Mouse (Mus musculus) bone marrow, adult 2 months (tissue): Measurements from ENCODE around the gene Srrm1. TPM values are rescaled to one million over a fixed set of nuclear protein-coding genes. Genes with fewer than 3 reads are reported as not detected.
"Not testable (repeated sequence)": the region's sequence is repeated elsewhere in the genome, so short reads cannot be mapped to it uniquely, and the experiment has no call there.

Source experiments
- H3K27ac ChIP-seq: fragments of 200-500 bp; 2 replicates; pipeline ENCODE4 v1.5.1; 2012; ENCODE audit warnings: low read depth, mild to moderate bottlenecking, control low read depth, inconsistent platforms, low read length; ENCODE audit not compliant: control insufficient read depth, poor library complexity, insufficient read depth
- H3K4me1 ChIP-seq: fragments of 200-500 bp; 2 replicates; pipeline ENCODE4 v1.6.1; 2011; ENCODE audit warnings: low read length; ENCODE audit not compliant: control insufficient read depth, insufficient read depth
- H3K4me3 ChIP-seq: fragments of 200-500 bp; replicated peaks from 2 replicates; pipeline ENCODE3; 2011; ENCODE audit warnings: mild to moderate bottlenecking, low read depth, low read length, control low read depth; ENCODE audit not compliant: control insufficient read depth
- CTCF ChIP-seq: fragments of 200-500 bp; IDR thresholded peaks from 2 replicates; pipeline ENCODE4 v1.5.1; 2011; ENCODE audit warnings: low read length, control low read depth; ENCODE audit not compliant: control insufficient read depth, insufficient read depth
- POLR2A ChIP-seq: fragments of 200-500 bp; IDR thresholded peaks from 2 replicates; pipeline ENCODE4 v1.6.1; 2011; ENCODE audit warnings: low read depth, mild to moderate bottlenecking, control low read depth, low read length, borderline replicate concordance; ENCODE audit not compliant: control insufficient read depth
- WGBS: fragments of 180-500 bp; shearing (Covaris S2); methylation state at CpG from one replicate; pipeline ENCODE4 v1.1.7; 2018; 5-methylcytosine and 5-hydroxymethylcytosine counted together
- polyA plus RNA-seq: library from polyadenylated mRNA; stranded (reverse); fragments of >200 nt; gene quantifications from 2 replicates; pipeline ENCODE4 v1.2.4, GENCODE M21; 2011; ENCODE audit warnings: low replicate concordance; ENCODE audit not compliant: missing spikeins, insufficient read depth, insufficient read length

Srrm1 gene
- polyA plus RNA-seq, 1 experiment: 141 TPM

DNA sequence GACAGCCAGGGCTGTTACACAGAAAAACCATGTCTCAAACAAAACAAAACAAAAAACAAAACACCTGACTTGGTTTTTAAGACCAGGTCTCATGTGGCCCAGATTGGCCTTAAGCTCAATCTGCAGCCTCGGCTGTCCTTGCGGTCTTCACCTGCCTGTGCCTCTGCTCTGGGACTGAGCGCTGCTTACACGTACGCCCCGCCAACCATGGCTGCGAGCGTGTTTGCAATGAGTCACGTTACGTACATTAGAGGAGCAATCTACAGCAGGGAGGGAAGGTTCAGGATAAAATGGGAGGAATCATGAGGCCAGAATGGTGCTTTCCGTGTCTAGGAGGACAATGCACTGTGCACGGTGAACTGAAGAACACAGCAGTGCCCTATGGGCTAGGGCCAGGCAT lies 8.6 kb upstream of the Srrm1 start:
- no peak overlapping the region for H3K4me3 ChIP-seq
- 88% methylated on average over 12 of the region's 12 CpGs for WGBS
- no peak overlapping the region for H3K27ac ChIP-seq
- H3K4me1 ChIP-seq: no peaks in the 10 kb centered on the region
- TF ChIP-seq POLR2A: no peak
- no peak for TF ChIP-seq CTCF

GRCm38 (mm10) chr4:135358736-135359135 lies 5.6 kb upstream of the Srrm1 start:
- under 1% methylated on average over 6 of the region's 6 CpGs for WGBS
- peak; percentile 47; the same call in 1 of the 2 replicates for TF ChIP-seq CTCF
- no peak for TF ChIP-seq POLR2A
- Histone ChIP-seq H3K4me3 (no peak overlapping the region), H3K27ac (no peak overlapping the region), H3K4me1 (peaks cover 2% of the 10 kb centered on the region; the same call in 1 of the 2 replicates)

DNA sequence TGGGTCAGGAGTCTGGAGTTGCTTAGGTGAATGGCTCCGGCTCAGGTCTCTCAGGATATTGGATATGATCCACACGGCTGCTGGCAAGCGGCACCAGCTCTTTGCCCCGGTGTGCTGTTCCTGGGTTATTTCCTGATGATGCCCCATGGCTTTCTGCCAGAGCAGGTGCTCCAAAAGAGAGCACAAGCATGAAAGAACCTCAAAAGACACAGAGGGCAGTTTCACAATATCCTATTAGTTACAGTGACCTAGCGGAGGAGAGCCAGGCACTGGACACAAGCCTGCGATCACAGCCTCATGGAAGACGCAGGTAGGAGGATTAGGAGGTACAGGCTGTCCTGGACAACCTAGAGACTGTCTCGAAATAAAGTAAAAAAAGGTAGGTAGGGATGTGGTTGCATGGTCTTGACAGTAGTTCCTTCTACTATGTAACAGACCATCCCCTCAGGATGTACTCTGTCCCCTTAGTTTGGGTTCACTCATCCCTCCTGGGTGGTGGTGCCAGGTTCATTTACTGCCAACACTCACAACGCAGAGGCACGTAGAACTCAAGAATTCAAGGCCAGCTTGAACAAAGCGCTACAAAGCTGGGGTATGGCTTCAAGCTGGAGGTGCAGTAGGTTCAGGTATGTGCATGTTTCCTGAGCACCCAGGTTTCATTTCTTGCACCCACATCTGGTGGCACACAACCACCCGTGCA lies 4.2 kb upstream of the Srrm1 start:
- TF ChIP-seq CTCF (no peak), POLR2A (no peak)
- no peak overlapping the region for H3K27ac ChIP-seq
- H3K4me1 ChIP-seq: peaks cover 2% of the 10 kb centered on the region; the same call in 1 of the 2 replicates
- 76% methylated on average over 12 of the region's 12 CpGs for WGBS
- no peak overlapping the region for H3K4me3 ChIP-seq

GRCm38 (mm10) chr4:135355886-135356550 lies 2.9 kb upstream of the Srrm1 start:
- WGBS: 81% methylated on average over 9 of the region's 9 CpGs
- Histone ChIP-seq H3K27ac (no peak overlapping the region), H3K4me1 (peaks cover 2% of the 10 kb centered on the region; the same call in 1 of the 2 replicates), H3K4me3 (no peak overlapping the region)
- TF ChIP-seq CTCF (no peak), POLR2A (no peak)

DNA sequence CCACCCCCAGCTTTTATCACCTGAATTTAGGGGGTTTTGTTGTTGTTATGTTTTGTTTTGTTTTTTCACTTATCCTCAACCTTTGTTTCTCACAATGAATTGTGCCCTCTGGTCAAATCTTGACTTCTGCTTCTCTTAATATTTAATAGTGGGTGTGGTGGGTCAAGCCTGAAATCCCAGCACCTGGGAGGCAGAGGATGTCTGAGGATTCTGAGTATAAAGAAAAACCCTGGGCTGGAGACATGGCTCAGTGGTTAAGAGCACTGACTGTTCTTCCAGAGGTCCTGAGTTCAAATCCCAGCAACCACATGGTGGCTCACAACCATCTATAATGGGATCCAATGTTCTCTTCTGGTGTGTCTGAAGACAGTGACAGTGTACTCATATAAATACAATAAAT lies 1.6 kb upstream of the Srrm1 start:
- not testable (repeated sequence) for H3K27ac ChIP-seq, H3K4me3 ChIP-seq, H3K4me1 ChIP-seq

DNA sequence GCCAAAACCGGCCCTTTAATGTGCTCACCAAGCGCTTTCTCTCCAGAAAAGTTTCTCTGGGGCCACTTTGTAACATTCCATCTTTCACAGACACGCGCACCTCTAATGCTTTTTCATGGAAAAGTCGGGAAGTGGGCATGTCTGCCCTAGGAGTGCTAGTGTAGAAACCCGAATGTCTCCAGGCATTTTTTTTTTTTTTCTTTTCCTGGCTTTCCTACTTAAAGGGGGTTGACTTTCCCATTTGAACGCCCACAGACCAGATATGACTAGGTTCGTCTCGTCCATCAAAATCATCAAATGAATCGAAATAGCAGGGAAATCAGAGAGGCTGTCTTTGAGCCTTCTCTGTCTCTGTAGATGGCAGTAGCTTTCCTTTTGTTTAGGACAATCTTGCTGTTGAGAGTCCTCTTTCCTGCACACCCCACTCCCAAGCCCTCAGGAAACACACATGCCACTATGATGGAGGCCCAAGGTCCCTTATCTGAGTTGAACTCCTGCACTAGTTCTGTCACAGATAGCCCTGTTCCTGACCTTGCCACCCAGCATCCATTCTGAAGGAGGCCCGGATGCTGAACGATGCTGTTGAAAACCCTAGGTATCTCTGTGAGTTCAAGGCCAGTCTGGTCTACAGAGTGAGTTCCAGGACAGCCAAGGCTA lies 801 bp upstream of the Srrm1 start:
- no peak for TF ChIP-seq POLR2A
- peaks cover 2% of the 10 kb centered on the region; the same call in 1 of the 2 replicates for H3K4me1 ChIP-seq
- H3K4me3 ChIP-seq: peak overlapping the region; percentile 86
- WGBS: 6% methylated on average over 12 of the region's 12 CpGs
- peak overlapping the region; percentile 93 for H3K27ac ChIP-seq

DNA sequence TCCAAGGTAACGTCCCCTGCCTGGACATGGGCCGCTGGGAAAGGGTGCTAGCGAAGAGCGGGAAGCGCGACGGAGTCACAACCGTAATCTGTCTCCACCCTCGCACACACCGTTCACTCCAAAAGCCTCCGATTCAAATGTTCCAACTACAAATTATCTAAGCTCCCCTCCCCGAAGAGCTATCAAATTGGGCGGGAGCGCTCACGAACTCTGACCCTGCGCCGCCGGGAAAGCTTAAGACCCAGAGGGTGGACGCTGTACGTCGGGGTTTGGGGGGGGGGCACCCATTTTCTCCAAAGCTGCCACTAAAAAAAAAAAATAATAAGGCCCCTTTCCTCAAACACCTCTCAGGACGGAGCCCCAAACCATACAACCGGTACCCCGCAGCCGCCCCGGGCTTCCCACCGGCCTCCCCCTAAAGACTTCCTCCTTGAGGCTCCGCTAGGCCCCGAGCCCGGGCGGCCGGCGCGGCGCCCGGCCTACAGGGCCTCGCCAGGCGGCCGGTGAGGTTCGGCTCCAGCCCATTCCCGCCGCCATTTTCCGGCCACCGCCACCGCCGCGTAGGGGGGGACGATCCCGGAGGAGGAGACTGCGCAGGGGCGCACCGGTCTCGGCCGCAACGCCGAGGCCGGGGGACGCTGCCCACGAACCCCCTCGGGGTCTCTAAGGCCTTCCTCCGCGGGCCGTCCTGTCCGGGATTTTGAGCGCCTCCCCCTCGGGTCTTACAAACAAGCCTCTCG lies 625 bp downstream of the Srrm1 start:
- TF ChIP-seq POLR2A (no peak), CTCF (no peak)
- WGBS: under 1% methylated on average over 67 of the region's 67 CpGs
- peaks cover 2% of the 10 kb centered on the region; the same call in 1 of the 2 replicates for H3K4me1 ChIP-seq
- H3K27ac ChIP-seq: peak overlapping the region; percentile 93
- peak overlapping the region; percentile 72 for H3K4me3 ChIP-seq

DNA sequence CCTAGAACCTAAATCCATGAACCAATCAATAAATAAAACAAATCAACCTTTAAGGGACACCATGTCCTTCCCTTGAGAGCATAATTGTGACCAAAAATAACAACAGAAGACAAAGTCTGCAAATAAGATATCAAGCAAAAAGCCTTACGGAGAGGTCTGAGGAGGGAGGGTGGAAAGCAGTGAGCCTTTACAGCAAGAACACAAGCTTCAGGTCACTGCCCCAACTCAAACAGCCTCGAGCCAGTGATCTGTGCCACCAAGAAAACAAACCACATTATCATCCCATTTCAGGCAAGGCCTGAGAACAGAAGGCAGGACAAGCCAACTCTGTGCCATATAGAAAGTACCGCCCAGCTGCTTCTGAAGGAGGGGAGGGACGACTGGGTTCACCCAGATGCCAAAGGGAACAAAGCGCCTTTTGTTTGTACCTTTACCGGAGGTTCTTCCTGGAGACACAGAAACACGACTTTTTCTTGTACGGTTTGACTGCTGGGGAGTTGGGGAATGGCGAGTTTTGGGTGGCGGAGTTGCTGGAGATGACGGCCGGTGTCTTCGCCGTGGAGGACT lies 15.7 kb downstream of the Srrm1 start:
- H3K27ac ChIP-seq: no peak overlapping the region
- TF ChIP-seq CTCF (no peak), POLR2A (no peak)
- no peaks in the 10 kb centered on the region for H3K4me1 ChIP-seq
- 94% methylated on average over 14 of the region's 14 CpGs for WGBS
- H3K4me3 ChIP-seq: no peak overlapping the region
